Mouse (Mus musculus) brain, embryonic 18.5 days (tissue): ENCODE measurements around the gene Vps33b.
"Not testable (repeated sequence)": the region's sequence is repeated elsewhere in the genome, so short reads cannot be mapped to it uniquely, and the experiment has no call there.

Source experiments
- DNase-seq: peaks from one replicate; pipeline ENCODE4 v3.0.0-alpha.2; 2012; ENCODE audit warnings: low read depth, low spot score

The Vps33b gene

GRCm38 (mm10) chr7:80318670-80319069, 49.2 kb downstream of the Vps33b start:
- DNase-seq = no peak

GRCm38 (mm10) chr7:80319846-80320496, 50.5 kb downstream of the Vps33b start:
- DNase-seq = no peak

DNA sequence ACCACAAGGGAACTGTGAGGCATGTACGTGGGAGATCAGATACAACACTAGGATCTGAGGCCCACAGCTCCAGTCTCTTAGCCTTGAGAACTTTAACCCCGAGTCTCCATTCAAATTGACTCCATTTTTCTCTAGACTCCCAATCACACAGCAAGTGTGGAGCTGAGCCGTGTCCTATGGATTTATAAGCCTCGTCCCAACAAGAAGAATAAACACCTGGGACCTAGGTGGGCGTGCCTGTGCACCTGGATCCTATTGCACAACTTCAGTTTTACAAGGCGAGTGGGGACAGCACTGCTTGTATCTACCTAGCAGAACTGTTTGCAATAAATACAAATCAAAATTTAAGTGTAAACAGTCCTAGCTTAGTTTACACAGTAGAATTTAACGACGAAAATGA, 53.9 kb downstream of the Vps33b start:
- no peak for DNase-seq

GRCm38 (mm10) chr7:80324043-80324815, 54.8 kb downstream of the Vps33b start, which contains the start of gene Rccd1:
Rccd1 (minus strand) TSS chr7:80324454.
- DNase-seq = peak; percentile 95

GRCm38 (mm10) chr7:80324816-80325119, 55.3 kb downstream of the Vps33b start:
- not testable (repeated sequence) for DNase-seq

- no peak for DNase-seq
These were observed 55.9 kb downstream of the Vps33b start for GRCm38 (mm10) chr7:80325292-80325868.

DNA sequence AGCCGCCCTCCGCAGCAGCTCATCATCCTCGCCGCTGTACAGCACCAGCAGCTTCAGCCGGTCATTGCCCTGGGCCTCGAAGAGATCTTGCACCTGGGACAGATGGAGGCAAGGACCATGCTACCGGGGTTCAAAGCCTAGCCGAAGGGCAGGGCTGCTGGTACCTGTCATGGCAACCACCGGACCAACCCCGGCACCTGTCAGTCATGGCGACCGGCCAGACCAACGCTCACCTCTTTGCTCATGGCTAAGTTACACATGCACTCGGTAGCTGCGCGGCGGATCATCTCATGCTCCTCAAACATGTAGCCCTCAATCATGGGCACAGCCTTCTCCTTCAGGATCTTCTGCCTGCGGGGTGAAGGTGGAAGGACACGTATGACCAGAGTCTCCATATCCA, 56.6 kb downstream of the Vps33b start:
- DNase-seq = no peak

GRCm38 (mm10) chr7:80330278-80330677, 60.8 kb downstream of the Vps33b start:
- no peak for DNase-seq

- no peak for DNase-seq
These were observed 62.0 kb downstream of the Vps33b start for GRCm38 (mm10) chr7:80331433-80331832.

DNA sequence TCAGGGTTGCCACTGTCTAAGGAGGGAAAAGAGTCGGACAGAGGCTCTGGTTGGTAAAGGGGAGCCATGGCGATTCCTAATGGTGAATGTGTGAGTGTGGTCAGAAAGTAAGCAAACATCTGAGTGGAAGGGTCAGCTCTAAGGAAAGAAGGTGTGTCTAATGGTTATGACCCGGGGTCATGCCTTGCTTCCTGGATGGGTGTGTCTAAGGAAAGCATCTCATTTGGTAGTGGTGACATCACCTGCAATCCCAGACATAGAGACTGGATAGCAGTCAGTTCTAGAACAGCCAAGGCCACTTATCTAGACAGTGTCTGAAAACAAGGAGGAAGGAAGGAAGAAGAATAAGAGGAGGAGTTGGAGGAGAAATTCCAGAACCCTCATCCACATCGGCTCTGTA, 65.4 kb downstream of the Vps33b start:
- DNase-seq = no peak

DNA sequence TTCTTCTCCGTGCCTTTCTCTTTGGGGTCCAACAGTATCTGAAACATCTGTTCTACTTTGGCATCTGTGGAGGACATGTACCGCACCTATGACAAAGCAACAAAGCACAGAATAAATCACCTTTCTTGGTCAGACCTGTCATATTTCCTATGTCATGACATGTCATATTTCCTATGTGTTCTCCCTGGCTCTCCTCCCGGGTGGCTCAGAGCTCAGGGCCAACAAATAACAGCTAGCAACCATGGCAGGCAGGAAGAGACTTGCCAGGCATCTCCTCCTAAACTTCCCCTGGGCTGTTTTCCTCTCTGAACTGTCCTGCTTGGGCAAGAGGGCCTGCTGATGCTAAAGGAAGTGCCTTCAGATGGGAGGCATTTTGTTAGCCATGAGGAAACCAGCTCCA, 67.5 kb downstream of the Vps33b start:
- no peak for DNase-seq

- no peak for DNase-seq
These were observed 69.9 kb downstream of the Vps33b start for GRCm38 (mm10) chr7:80339371-80339770.

DNA sequence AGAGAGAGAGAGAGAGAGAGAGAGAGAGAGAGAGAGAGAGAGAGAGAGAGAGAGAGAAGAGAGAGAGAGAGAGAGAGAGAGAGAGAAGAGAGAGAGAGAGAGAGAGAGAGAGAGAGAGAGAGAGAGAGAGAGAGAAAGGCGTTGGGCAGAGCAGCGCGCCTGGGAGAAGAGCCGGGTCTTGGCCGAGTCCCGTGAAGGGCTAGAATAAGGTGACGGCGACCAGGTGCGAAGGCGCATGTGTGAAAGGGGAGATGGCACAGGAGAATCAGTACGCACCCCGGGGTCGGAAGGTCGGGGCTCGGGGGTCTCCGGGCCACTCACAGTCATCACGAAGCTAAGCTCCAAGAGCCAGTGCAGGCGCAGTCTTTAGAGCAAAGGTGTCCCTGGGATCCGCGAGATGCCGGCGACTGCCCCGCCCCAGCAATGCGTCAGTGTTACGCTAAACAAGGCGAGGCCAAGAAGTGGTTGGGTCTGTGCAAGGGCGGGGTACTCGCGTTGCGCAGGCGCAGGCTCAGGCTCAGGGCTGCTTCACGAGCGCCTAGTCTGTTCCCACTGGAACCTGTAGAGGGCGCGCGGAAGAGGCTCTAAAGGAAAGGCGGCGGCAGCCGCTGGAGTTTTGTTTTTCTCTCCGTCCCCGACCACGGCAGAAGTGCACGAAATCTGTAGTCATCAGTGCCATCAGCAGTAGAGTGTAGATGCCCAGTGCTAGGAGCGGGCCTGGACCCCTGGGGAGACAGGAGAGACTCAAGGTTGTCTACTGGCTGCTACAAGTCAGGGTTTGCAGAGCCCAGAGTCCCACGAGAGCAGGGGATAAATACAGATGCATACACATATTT, 70.6 kb downstream of the Vps33b start:
- DNase-seq = peak; percentile 93

- DNase-seq = no peak
These were observed 71.3 kb downstream of the Vps33b start, which contains the start of gene Unc45a for GRCm38 (mm10) chr7:80340793-80341192. Unc45a (minus strand) TSS chr7:80341005.
